Mouse (Mus musculus) spleen, postnatal 14 days (tissue): ENCODE results near the gene Rnf6.

Source experiments
- DNase-seq, 2 experiments: peaks; one replicate each; pipeline ENCODE4 v3.0.0; 2021 to 2022; ENCODE audit warnings: low spot score in 2 of 2

Gene Rnf6

GRCm38 (mm10) chr5:146220879-146221714, at the start of gene Rnf6:
TSS of gene Rnf6 (minus strand) at chr5:146221555.
- DNase-seq = peak; percentile 83 to 88

- no peak for DNase-seq
Observed at GRCm38 (mm10) chr5:146270593-146270992, 49.2 kb upstream of the Rnf6 start.

- DNase-seq = no peak
Observed at GRCm38 (mm10) chr5:146267776-146268175, 46.4 kb upstream of the Rnf6 start.

- no peak for DNase-seq
Observed at GRCm38 (mm10) chr5:146265934-146266591, 44.7 kb upstream of the Rnf6 start.

GRCm38 (mm10) chr5:146260003-146260402, 38.6 kb upstream of the Rnf6 start:
- DNase-seq = no peak

GRCm38 (mm10) chr5:146253644-146254043, 32.3 kb upstream of the Rnf6 start:
- no peak for DNase-seq

GRCm38 (mm10) chr5:146251663-146252429, 30.5 kb upstream of the Rnf6 start:
- DNase-seq = no peak

- no peak for DNase-seq
Observed at GRCm38 (mm10) chr5:146250369-146251075, 29.2 kb upstream of the Rnf6 start.

GRCm38 (mm10) chr5:146248746-146249145, 27.4 kb upstream of the Rnf6 start:
- no peak for DNase-seq

GRCm38 (mm10) chr5:146247709-146248108, 26.4 kb upstream of the Rnf6 start:
- DNase-seq = no peak

- no peak for DNase-seq
Observed at GRCm38 (mm10) chr5:146246386-146246785, 25.0 kb upstream of the Rnf6 start.

- DNase-seq = no peak
Observed at GRCm38 (mm10) chr5:146245646-146246370, 24.5 kb upstream of the Rnf6 start.

- DNase-seq = no peak
Observed at GRCm38 (mm10) chr5:146245193-146245592, 23.8 kb upstream of the Rnf6 start.

GRCm38 (mm10) chr5:146241202-146241601, 19.8 kb upstream of the Rnf6 start:
- DNase-seq = no peak

GRCm38 (mm10) chr5:146240771-146241170, 19.4 kb upstream of the Rnf6 start:
- no peak for DNase-seq

GRCm38 (mm10) chr5:146238274-146238673, 16.9 kb upstream of the Rnf6 start:
- no peak for DNase-seq

- no peak for DNase-seq
Observed at GRCm38 (mm10) chr5:146234336-146234735, 13.0 kb upstream of the Rnf6 start.

GRCm38 (mm10) chr5:146232816-146233215, 11.5 kb upstream of the Rnf6 start:
- DNase-seq = no peak

GRCm38 (mm10) chr5:146232056-146232675, 10.8 kb upstream of the Rnf6 start:
- DNase-seq = no peak

- peak; percentile 11 to 18 for DNase-seq
Observed at GRCm38 (mm10) chr5:146231655-146231996, 10.3 kb upstream of the Rnf6 start.
